Mouse (Mus musculus) embryonic facial prominence, embryonic 12.5 days (tissue): ENCODE data around the gene Dmrta2. TPM values are rescaled to one million over a fixed set of nuclear protein-coding genes. Genes with fewer than 3 reads are reported as not detected.

Source experiments
- ATAC-seq: fragments of 200-750 bp; cut with Nextera tagmentation; 2 replicates; pipeline ENCODE4 v1.8.0; 2017; ENCODE audit not compliant: insufficient number of reproducible peaks, insufficient read depth, low FRiP score, low TSS enrichment
- H3K27ac ChIP-seq: fragments of 300-500 bp; sonication (generic); 2 replicates; pipeline ENCODE4 v1.5.1; 2016; ENCODE audit warnings: mild to moderate bottlenecking
- H3K27me3 ChIP-seq: fragments of 300-500 bp; sonication (generic); 2 replicates; pipeline ENCODE4 v1.6.1; 2016; ENCODE audit warnings: mild to moderate bottlenecking, moderate library complexity
- H3K36me3 ChIP-seq: fragments of 300-500 bp; sonication (generic); 2 replicates; pipeline ENCODE4 v1.6.1; 2016; ENCODE audit warnings: mild to moderate bottlenecking
- H3K4me1 ChIP-seq: fragments of 300-500 bp; sonication (generic); 2 replicates; pipeline ENCODE4 v1.6.1; 2016
- H3K4me2 ChIP-seq: fragments of 300-500 bp; sonication (generic); replicated peaks from 2 replicates; pipeline ENCODE4 v1.6.1; 2016; ENCODE audit warnings: mild to moderate bottlenecking, moderate library complexity
- H3K4me3 ChIP-seq: fragments of 300-500 bp; sonication (generic); 2 replicates; pipeline ENCODE4 v1.5.1; 2016; ENCODE audit warnings: mild to moderate bottlenecking
- H3K9ac ChIP-seq: fragments of 300-500 bp; sonication (generic); 2 replicates; pipeline ENCODE4 v1.6.1; 2016; ENCODE audit warnings: mild to moderate bottlenecking, moderate library complexity
- H3K9me3 ChIP-seq: fragments of 300-500 bp; sonication (generic); 2 replicates; pipeline ENCODE4 v1.6.1; 2016; ENCODE audit warnings: mild to moderate bottlenecking, moderate library complexity
- WGBS: fragments of 180-500 bp; shearing (Covaris S2); methylation state at CpG from one replicate; pipeline ENCODE4 v1.1.7; 2016; 5-methylcytosine and 5-hydroxymethylcytosine counted together
- polyA plus RNA-seq: library from polyadenylated mRNA; unstranded; fragments of >200 nt; fragmentation: Nextera tagmentation; extraction: Ambion mirVana; gene quantifications from 2 replicates; pipeline ENCODE4 v1.2.1, GENCODE M21; 2016

The Dmrta2 gene
- polyA plus RNA-seq, 1 experiment from 2014 or later: 1.4 TPM

DNA sequence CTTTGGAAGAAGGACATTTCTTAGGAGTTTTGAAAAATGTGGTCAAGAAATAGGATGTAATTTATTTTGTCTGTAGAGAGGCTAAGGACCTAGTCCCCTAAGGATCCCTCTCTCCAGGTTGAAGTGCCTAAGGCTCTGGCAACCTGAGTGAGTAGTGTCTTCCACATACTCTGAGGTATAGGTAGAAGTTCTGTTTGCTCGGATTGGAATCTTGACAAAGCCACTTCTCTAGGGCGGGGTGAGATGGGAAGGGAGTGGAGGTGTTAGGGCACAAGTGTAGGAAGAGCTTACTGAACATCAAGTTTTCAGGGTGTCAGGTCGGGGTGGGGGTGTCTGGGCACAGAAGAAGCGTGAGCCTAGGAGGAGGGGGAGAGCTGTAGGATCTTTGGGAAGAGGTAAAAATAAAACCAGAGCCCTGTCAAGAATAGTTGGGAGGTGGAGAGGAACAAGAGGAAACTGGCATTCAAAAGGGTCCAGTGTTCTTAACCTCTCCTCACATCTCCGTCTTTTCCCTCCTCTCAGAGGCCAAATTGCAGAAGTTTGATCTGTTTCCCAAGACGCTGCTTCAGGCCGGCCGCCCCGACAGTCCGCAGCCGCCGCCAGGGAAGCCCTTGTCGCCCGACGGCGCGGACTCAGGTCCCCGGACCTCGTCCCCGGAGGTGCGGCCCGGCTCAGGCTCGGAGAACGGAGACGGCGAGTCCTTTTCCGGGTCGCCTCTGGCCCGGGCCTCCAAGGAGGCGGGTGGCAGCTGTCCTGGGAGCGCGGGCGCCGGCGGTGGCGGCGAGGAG is 3.4 kb downstream of the Dmrta2 start:
- no peak for ATAC-seq
- Histone ChIP-seq H3K4me3 (peak overlapping the region; percentile 34), H3K27me3 (peaks cover 87% of the 10 kb centered on the region), H3K27ac (no peak overlapping the region), H3K4me1 (peaks cover 34% of the 10 kb centered on the region), H3K36me3 (no peaks in the 10 kb centered on the region), H3K9ac (peak overlapping the region; percentile 53; the same call in 1 of the 2 replicates), H3K9me3 (no peaks in the 10 kb centered on the region), H3K4me2 (peak overlapping the region; percentile 47)
- 1% methylated on average over 37 of the region's 37 CpGs for WGBS

- Histone ChIP-seq H3K4me3 (peak overlapping the region; percentile 34), H3K4me1 (peaks cover 34% of the 10 kb centered on the region), H3K9ac (peak overlapping the region; percentile 53), H3K27ac (no peak overlapping the region), H3K9me3 (no peaks in the 10 kb centered on the region), H3K4me2 (peak overlapping the region; percentile 47), H3K27me3 (peaks cover 89% of the 10 kb centered on the region), H3K36me3 (no peaks in the 10 kb centered on the region)
- ATAC-seq: no peak
- under 1% methylated on average over 96 of the region's 99 CpGs for WGBS
Measured at GRCm38 (mm10) chr4:109981871-109982680, 4.2 kb downstream of the Dmrta2 start.

GRCm38 (mm10) chr4:109982681-109983265 is 4.9 kb downstream of the Dmrta2 start:
- no peaks in the 10 kb centered on the region for H3K9me3 ChIP-seq
- peaks cover 28% of the 10 kb centered on the region for H3K4me1 ChIP-seq
- peak overlapping the region; percentile 47 for H3K4me2 ChIP-seq
- peaks cover 89% of the 10 kb centered on the region for H3K27me3 ChIP-seq
- H3K4me3 ChIP-seq: peak overlapping the region; percentile 34
- H3K9ac ChIP-seq: peak overlapping the region; percentile 53; the same call in 1 of the 2 replicates
- no peak overlapping the region for H3K27ac ChIP-seq
- WGBS: 2% methylated on average over 30 of the region's 30 CpGs
- no peaks in the 10 kb centered on the region for H3K36me3 ChIP-seq
- no peak for ATAC-seq

GRCm38 (mm10) chr4:109983281-109984001 is 5.6 kb downstream of the Dmrta2 start:
- Histone ChIP-seq H3K9me3 (no peaks in the 10 kb centered on the region), H3K4me2 (peak overlapping the region; percentile 22), H3K36me3 (no peaks in the 10 kb centered on the region), H3K9ac (peak overlapping the region; percentile 33; the same call in 1 of the 2 replicates), H3K4me3 (peak overlapping the region; percentile 9), H3K27ac (no peak overlapping the region), H3K27me3 (peaks cover 89% of the 10 kb centered on the region), H3K4me1 (peaks cover 22% of the 10 kb centered on the region)
- WGBS: under 1% methylated on average over 49 of the region's 49 CpGs
- no peak for ATAC-seq

GRCm38 (mm10) chr4:109984011-109984411 is 6.2 kb downstream of the Dmrta2 start:
- peak overlapping the region; percentile 9 for H3K4me3 ChIP-seq
- no peak overlapping the region for H3K27ac ChIP-seq
- WGBS: under 1% methylated on average over 24 of the region's 24 CpGs
- H3K4me1 ChIP-seq: peaks cover 22% of the 10 kb centered on the region
- H3K9me3 ChIP-seq: no peaks in the 10 kb centered on the region
- H3K36me3 ChIP-seq: no peaks in the 10 kb centered on the region
- H3K27me3 ChIP-seq: peaks cover 89% of the 10 kb centered on the region
- no peak overlapping the region for H3K9ac ChIP-seq
- peak overlapping the region; percentile 22 for H3K4me2 ChIP-seq
- ATAC-seq: no peak

GRCm38 (mm10) chr4:109984496-109985423 is 6.9 kb downstream of the Dmrta2 start:
- no peak overlapping the region; the same call in 1 of the 2 replicates for H3K4me2 ChIP-seq
- no peak overlapping the region for H3K27ac ChIP-seq
- peaks cover 21% of the 10 kb centered on the region for H3K4me1 ChIP-seq
- WGBS: 1% methylated on average over 38 of the region's 38 CpGs
- no peaks in the 10 kb centered on the region for H3K36me3 ChIP-seq
- no peak for ATAC-seq
- peaks cover 93% of the 10 kb centered on the region for H3K27me3 ChIP-seq
- H3K9ac ChIP-seq: no peak overlapping the region
- H3K9me3 ChIP-seq: no peaks in the 10 kb centered on the region
- H3K4me3 ChIP-seq: no peak overlapping the region

GRCm38 (mm10) chr4:109985424-109986172 is 7.7 kb downstream of the Dmrta2 start:
- H3K4me3 ChIP-seq: no peak overlapping the region
- H3K27me3 ChIP-seq: peaks cover 91% of the 10 kb centered on the region
- no peak for ATAC-seq
- WGBS: 5% methylated on average over 16 of the region's 16 CpGs
- H3K27ac ChIP-seq: no peak overlapping the region
- no peak overlapping the region for H3K4me2 ChIP-seq
- H3K4me1 ChIP-seq: peaks cover 16% of the 10 kb centered on the region; the same call in 1 of the 2 replicates
- no peaks in the 10 kb centered on the region for H3K9me3 ChIP-seq
- no peak overlapping the region for H3K9ac ChIP-seq
- no peaks in the 10 kb centered on the region for H3K36me3 ChIP-seq

- ATAC-seq: no peak
- H3K4me1 ChIP-seq: peaks cover 16% of the 10 kb centered on the region; the same call in 1 of the 2 replicates
- WGBS: 3% methylated on average over 9 of the region's 9 CpGs
Measured at GRCm38 (mm10) chr4:109986301-109986700, 8.4 kb downstream of the Dmrta2 start.

GRCm38 (mm10) chr4:109986748-109987355 is 9.0 kb downstream of the Dmrta2 start:
- Histone ChIP-seq H3K9me3 (no peaks in the 10 kb centered on the region), H3K4me3 (no peak overlapping the region), H3K27ac (no peak overlapping the region), H3K4me2 (no peak overlapping the region), H3K4me1 (peaks cover 16% of the 10 kb centered on the region; the same call in 1 of the 2 replicates), H3K9ac (no peak overlapping the region), H3K36me3 (no peaks in the 10 kb centered on the region), H3K27me3 (peaks cover 85% of the 10 kb centered on the region)
- WGBS: 2% methylated on average over 13 of the region's 13 CpGs
- no peak for ATAC-seq

More at GRCm38 (mm10) chr4:109986301-109986700, 8.4 kb downstream of the Dmrta2 start:
- Histone ChIP-seq H3K27me3 (peaks cover 90% of the 10 kb centered on the region), H3K27ac (no peak overlapping the region), H3K4me2 (no peak overlapping the region), H3K9ac (no peak overlapping the region), H3K4me3 (no peak overlapping the region), H3K9me3 (no peaks in the 10 kb centered on the region), H3K36me3 (no peaks in the 10 kb centered on the region)
